Mouse (Mus musculus): ENCODE data around the gene Vps29. TPM values are rescaled to one million over a fixed set of nuclear protein-coding genes. Genes with fewer than 3 reads are reported as not detected.
"Not testable (repeated sequence)": the region's sequence is repeated elsewhere in the genome, so short reads cannot be mapped to it uniquely, and the experiment has no call there.

The Vps29 gene
- polyA plus RNA-seq (2017; shearing (Covaris generic)), result 100 to 1,000 TPM; 193 to 203 TPM

DNA sequence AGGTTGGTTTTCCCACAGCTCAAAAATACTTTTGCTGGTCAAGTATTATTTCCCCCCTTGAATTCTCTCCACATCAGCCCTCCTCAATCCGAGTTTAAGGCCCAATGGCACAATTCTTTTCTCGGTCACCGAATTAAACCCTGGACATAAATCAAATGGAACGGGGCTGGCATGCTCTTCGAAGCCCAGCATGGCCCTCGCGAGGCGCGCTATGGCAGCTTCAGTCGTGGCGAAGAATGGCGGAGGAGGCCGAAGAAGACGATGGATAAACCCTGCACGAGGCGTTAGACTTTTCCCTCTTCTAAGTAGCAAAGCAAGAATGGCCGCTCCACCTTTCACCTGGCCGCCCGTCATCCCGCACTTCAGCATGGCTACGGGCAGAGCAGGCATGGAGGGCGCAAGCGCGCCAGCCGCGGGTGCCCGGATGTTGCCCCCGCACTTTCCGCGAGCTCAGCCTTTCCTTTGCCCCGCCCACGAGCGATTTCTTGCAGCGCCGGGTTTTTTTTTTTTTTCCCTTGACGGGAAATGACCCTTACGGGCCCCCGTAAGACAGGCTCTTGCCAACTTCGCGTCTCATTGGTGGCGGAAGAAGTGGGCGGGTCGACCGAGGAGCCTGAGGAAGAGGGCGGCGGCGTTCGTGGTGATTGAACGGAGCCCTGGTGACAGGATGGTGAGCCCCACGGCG lies at the start of gene Vps29, which contains the start of gene Rad9b:
TSS of gene Vps29 (plus strand) at position 563 of the 685 bp plus-strand sequence.
TSS of gene Rad9b (minus strand) at position 427 of the 685 bp plus-strand sequence.
- ATAC-seq, result peak; percentile 96

DNA sequence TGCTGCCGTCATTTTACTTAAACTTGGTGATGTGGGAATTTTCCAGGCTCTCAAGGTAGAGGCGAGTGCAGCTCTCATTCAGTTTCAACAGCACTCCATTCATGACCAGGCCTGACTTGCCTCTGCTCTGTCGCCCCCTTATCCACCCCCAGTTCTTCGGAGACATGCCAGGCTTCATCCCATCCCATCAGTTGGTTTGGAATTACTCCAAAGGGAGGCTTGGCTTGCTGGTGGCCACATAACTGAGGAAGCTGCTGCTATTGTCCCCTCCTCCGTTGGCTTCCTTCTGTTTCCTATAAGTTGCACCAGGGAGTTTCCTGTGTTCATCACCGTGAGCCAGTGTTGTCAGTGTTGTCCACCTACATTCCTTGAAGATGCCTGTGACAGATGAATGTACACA lies 49.6 kb upstream of the Vps29 start:
- no peak for ATAC-seq

DNA sequence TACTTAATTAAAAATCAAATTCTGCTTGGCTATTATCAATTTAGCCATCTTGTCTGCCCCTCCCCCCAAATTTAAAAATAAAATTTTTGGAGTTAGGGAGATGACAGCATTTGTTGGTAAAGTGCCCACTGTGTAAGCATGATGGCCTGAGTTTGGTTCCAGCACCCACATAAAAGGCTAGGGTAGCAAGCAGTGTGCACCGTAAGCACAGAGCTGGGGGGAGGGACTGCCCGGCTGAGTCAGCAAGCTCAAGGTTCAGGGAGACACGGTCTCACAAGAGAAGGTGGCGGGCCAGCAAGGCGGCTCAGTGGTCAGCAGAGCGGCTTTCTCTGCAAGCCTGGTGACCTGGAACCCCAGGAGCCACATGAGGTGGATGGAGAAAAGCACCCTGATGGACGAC lies 48.7 kb upstream of the Vps29 start:
- no peak for ATAC-seq

DNA sequence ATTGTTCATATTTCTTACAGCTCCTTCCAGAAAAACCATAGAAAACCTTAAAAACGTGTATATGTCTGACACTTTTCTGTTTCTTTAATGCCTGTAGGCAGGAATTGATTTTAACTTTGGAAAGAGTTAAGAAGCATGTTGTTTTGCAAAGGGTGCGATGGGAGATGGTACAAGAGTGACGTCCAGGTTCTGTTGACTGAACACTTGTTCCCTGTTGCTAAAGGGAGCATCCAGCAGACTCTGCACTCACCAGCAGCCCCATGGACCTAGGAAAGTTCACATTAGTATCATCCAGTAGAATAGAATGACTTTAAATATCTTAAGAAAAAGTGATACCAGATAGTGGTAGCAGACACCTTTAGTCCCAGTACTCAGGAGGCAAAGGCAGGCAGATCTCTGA lies 47.6 kb upstream of the Vps29 start:
- ATAC-seq, result no peak

DNA sequence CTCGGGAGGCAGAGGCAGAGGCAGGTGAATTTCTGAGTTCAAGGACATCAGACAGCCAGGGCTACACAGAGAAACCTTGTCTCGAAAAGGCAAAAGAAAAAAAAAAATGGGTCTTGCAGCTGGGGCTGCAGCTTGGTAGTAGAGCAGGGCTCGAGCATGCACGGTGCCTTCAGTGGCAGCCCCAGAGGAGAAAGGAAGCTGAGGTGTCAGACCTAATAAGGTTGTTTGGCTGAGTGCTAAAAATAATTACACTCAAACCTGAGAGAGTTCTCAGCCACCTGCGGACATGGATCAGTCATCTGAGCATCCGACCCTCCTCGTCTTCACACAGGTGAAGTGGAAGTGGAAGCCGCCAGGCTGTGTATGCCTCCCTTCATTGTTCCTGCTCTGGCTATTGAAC lies 43.5 kb upstream of the Vps29 start:
- peak; percentile 69 for ATAC-seq

DNA sequence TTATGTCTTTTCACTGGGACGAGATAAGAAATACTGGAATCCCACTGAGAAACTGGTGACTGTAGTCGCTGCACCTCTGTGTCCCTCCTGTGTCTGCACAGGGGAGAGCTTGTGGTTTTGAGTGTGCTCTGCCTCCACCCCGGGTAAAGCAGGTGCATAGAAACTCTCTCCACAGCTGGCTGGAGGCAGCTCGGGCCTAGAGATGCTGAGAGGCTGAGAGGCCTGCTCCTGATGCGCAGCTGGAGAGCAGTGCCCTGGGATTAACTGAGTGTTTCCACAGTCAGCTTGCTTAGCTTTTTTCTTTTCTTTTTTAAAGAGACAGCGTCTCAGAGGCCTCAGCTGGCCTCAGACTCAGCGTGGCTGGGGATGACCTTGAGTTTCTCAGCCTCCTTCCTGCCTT lies 42.5 kb upstream of the Vps29 start:
- no peak for ATAC-seq

DNA sequence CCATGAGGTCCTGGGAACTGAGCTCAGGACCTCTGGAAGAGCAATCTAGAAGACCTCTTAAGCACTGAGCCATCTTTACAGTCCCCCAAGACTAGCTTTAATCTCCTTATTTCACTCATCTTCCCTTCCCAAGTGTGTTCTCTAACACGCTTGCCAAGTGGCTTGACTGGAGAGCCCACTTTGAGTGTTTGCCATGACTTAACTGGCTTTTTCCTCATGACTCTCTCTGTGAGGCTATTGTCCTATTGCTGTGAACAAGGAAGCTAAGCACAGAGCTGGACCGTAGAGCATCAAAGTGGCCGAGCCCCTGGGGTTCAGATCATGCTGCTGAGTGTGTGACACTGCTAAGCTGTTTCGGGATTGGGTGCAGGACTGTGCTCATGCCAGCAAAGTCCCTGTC lies 41.8 kb upstream of the Vps29 start:
- ATAC-seq, result no peak

DNA sequence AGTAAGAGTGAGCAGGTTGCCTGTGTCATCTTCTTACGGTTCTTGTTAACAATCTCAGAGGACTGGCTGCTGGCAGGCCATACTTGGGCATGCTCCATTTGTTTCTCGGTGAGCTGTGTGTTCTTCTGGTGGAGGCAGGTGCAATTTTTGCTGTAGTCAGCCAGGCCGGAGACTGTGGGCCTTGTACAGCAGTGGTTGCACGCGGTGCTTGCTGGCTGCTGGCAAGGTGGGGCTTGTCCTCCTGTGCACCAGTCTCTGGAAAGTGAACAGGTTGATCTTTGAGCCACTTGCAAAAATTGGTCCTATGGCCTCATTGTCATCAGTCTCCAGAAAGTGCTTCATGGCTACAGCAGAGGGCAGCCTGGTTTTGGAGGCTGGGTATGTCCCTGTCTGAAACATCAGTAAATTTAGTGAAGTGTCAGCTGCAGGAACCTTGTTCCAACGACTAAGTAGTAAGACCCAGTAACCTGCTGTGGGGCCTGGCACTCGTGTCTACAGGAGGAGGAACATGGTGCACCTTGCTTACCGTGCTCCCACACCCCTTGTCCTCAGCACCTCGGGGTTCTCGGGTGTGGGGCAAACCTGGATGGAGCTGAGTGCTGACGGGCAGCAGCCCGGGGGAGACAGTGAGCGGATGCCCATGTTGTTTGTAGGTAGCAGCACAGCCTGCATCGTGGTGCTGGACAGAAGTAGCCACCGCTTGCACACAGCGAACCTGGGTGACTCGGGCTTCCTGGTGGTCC lies 41.1 kb upstream of the Vps29 start:
- ATAC-seq, result no peak

DNA sequence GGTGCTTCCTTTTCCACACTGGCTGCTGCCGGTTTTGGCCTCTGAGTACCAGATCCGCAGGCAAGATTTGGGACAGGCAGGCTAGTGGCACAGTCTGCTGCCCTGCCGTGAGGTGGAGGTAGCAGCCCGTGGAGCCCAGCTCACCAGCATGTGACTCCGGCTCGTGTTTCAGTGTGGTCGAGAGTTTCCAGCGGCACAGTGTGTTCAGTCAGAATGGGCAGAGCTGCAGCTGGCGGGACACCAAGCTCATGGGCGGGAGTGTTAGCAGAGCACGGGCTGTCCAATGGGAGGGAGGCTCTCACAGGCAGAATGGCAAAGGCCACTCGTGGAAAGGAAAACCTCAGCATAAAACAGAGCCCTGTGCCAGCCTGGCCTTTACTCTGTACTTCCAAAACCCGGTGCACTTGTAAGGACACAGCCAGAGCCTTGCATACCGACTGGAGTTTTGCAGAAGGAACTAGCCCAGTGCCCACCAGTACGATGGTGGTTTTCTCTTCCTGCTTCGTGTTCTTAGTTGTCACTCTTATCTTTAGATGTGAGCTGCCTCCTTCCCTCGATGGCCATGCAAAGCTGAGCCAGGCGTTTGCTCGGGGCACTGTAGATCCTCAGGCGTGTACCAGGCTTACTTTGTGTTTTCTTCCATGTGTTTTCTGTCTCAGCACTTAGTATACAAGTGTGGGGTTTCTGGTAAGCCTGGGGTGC lies 39.1 kb upstream of the Vps29 start:
- ATAC-seq, result peak; percentile 40

DNA sequence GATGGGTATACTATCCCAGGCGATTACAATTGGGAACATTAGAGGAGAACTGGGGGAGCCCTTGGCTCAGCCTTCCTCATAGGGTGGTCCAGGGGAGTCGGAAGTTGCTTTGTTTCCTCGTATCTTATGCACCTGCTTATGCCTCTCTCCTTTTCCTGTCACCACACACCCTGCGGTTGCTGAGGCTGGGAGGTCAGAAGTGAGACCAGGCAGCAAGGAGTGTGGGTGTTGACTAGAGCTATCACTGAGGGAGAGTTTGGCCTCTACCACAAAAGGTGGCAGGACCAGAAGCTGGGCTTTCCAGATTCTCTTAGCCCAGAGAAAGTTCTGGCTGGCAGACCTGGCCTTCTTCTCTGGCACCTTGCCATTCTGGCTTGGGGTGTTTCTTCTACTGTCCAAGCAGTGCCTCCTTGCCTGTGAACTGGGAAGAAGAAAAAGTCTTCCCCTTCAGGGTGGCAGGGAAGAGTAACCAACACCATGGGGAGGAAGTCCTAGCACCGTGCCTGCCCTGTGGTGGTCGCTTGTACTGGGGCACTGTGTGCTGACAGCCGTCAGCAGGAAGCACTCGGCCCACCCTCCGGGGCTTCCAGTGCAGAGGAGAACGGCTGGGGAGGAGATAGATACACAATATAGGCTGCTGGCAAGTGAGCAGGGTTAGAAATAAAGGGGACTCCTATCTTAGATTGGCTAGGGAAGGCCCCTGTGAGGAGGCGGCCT lies 36.7 kb upstream of the Vps29 start:
- no peak for ATAC-seq

DNA sequence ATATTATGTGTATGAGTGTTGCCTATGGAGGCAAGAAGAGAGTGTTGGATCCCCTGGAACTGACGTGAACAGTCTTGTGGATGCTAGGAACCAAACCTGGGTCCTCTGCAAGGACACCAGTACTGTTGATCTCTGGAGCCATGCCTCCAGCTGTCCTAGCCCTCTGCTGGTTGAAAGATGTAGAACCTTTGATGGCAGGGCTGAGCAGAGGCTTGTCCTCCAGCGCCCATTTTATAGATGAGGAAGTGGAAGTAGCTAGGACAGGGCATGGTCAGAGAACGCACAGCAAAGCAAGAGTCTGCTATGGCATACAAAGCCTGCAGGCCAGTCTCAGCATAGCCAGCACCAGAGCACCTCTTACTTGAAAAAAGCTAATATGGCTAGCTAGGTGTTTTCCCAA lies 36.1 kb upstream of the Vps29 start:
- peak; percentile 79 for ATAC-seq

DNA sequence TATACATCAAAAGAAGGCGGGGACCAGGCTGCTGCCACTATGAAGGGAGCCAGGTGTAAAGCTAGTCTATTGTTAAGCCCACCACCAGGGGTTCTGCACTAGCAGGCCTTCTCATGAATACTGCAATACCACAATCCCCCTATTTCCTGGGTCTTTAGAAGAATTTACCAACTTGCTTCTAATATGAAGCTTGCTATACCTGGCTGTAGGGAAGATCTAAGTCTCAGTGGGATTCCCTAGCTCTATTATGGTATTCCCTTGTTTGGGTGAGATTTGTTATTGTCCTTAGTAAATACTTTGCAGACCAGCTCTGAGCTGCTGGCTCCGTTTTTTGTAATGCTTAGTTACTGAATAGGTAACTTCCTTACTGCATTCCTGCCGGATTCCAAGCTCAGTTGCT lies 35.2 kb upstream of the Vps29 start:
- ATAC-seq, result not testable (repeated sequence)

DNA sequence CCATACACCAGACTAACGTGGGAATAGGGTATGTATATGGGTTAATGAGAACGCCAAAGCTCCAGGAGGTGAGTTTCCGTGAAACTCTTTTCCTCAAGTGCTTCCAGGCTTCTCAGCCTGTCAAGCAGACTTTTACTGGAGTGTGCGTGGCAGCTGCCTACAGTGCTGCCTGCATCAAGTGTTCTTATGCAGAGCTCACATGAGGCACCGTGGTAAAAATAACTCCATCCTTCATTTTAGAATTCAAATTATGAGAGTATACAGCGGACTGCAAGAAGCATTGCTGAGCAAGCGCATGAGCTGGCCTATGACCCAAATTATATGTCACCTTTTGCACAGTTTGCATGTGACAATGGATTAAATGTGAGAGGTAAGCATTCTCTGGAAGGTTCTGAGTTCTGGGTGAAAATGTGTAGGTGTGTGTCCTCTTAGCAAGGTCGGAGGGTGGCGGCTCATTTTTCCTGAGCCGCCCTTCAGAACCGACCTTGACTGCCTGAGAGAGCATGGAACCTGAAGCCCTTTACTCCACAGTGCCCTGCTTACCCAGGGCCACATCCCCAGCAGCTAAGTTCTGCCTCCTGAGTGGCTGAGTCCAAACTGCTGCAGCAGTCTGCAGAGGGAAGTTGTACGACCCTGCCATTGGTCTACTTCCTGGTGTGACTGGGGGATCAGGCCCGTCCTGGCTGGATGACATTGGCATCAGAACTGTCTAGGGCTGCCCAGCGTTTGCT lies 34.5 kb upstream of the Vps29 start:
- ATAC-seq, result no peak

DNA sequence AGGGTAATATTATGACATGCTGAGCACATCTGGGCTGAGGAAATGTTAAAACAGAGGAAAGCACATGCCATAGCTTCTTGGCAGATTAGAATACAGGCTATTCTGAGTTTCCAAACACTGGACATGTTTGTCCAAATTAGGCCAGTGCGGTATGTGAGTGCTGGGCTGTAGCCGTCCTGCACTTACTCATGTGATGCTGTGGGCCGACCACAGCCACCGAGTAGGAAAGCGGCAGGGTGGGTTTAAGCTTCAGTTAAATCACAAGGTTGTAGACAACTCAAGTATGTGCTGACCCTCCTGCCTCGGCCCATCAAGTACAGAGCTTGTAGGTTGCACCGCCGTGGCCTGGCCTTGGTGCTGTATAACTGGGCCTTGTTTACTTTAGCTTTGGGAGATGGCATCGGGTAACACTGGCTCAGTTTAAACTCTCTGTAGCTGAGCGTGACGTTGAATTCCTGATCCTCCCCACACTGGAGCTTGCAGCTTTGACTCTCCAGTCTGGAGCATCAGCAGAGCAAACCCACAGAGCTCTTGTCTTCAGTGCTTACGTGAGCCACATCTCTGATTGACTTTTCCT lies 33.9 kb upstream of the Vps29 start:
- ATAC-seq, result no peak

DNA sequence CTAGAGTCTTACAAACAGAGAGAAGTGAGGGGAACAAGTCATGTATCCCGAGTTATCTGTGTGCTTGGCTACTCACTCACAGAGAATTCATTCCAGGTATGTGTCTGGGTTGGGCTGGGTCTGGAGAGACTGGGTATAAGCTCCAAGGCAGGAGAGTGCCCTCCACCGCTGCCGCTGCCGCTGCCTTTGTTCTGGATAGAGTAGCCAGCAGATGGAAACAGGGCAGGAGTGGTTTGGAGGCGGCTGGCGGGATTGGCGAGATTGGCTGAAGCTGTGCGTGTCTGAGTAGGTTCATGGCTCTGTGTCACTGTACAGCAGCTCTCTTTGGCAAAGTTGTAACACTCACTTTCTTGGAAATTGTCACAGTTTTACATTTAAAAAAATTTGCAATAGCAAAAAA lies 30.6 kb upstream of the Vps29 start:
- no peak for ATAC-seq

DNA sequence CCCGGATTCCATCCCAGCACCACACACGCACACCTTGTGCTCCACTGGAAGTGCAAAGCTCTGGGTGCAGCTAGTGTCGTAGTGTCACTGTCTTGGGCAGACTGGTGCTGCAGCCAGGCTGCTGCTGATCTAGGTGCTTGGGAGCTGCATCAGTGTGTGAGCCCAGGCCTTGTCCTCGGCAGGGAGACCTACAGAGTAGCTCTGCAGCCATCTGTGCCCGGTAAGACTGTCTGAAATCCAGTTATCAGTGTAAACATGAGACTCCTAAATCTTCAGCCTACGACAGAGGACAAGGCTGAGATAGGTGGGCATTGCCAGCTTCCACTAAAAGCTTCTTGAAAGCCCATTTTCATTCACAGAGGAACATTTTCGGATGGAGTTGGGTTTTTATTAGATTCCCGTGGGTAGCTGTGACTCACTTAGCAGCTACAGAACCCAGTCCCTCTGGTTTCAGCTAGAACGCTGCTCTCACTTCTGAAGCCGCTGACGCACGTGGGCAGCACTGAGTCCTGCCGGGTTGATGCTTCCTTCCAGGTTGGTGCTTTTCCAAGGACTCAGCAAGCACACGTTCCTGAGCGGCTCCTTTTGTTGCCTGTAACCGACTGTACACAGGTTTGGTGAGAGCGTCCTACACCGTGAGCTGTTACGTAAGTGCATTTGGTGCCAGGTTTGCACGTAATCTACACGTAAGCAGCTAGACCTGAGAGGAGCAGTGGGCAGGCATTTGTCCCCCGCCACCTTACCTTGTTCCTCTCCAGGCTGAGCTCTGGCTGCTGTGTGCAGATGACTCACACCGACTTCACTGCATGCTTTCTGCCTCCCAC lies 29.3 kb upstream of the Vps29 start:
- ATAC-seq, result no peak

DNA sequence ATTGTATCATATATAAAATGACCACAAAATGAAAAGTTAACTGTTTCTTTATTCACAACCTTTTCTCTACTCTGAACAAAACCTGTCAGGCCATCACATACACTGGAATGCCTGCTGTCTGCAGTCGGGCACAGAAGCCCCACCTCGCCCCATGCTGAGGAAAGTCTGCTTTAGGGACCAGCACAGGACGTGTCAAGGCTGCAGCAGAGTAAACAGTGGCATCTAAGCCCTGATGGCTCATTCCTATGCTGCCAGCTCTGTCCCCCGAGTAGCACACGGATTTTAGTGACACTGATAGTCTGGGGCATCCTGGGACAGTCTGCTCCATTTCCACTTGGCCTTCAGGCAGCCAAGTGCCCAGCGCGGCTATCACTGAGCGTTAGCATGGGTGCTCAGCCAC lies 28.7 kb upstream of the Vps29 start:
- no peak for ATAC-seq

DNA sequence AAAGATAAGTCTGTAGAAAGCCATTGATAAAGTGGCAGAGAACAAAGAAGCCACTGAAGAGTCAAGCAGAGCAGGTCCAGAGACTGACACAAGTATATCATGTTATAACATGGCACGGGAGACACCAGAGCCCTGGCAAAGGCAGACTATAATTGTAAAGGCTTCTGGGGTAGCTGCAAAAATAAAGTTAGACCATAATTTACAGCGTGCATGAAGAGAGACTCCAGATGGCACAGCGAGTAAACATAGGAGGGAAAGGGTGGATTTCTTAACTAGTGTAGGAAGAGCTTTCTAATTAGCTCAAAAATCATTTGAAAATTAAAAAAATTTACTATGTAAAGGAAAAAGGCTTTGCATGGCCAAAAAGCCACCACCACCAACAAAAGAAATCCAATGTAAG lies 26.9 kb upstream of the Vps29 start:
- ATAC-seq, result no peak

DNA sequence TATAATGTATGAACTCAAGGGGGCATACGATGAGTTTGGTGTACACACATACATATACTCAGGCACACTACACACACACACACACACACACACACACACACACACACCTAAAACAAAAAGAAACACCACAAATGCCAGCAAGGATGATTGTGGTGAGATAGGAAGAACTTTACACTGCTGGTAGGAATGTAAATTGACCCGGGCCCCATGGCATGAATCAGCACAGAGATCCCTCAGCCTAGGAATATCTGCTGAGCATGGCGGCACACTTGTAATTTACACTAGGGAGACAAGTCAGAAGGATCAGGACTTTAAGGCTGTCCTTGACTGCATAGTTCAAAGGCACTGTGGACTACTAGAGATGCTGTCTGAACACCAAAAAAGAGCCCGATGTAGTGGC lies 23.9 kb upstream of the Vps29 start:
- ATAC-seq, result no peak

DNA sequence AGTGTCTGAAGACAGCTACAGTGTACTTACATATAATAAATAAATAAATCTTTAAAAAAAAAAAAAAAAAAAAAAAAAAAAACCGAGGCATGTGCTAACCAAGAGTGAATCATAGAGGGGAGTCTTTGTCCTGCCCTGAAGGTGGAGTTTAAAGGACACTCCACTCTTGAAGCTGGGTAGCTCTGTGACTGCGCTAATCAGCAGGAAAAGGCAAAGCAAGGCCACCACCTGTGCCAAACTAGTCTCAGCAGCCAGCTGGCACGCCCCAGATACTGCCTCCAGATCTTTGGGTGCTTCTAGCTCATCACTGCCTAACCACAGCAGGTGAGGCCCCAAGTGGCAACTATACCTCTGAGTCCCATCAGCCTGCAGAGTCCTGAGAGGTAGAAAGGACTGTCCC lies 19.5 kb upstream of the Vps29 start:
- ATAC-seq, result no peak
